Mouse (Mus musculus): ENCODE measurements at regions not wholly inside any gene's neighbourhood (a gene's known extent, or its start where the extent isn't known, plus 50 kb on each side); places are given as distances from the start of the nearest gene placed in this dataset.

GRCm38 (mm10) chr17:79954624-79955244 lies 58.8 kb upstream of the Atl2 start:
- Histone ChIP-seq H3ac (ENCODE audit: control insufficient read depth, insufficient read length) (no peak overlapping the region), H3K4me3 (no peak overlapping the region), H3K36me3 (ENCODE audit: control insufficient read depth, insufficient read depth) (no peaks in the 10 kb centered on the region), H3K27me3 (ENCODE audit: control insufficient read depth, insufficient read depth, insufficient read length) (peaks cover 34% of the 10 kb centered on the region), H3K79me2 (ENCODE audit: control insufficient read depth, insufficient read depth) (no peaks in the 10 kb centered on the region), H3K4me2 (ENCODE audit: low read depth) (no peak overlapping the region)
- TF ChIP-seq SRF (IDR thresholded peaks at IDR 0.05; ENCODE audit: control insufficient read depth, insufficient read length, low read depth) (no peak), POLR2AphosphoS2 (IDR thresholded peaks at IDR 0.05; ENCODE audit: insufficient read length, low read depth) (no peak), POLR2A (IDR thresholded peaks at IDR 0.05; ENCODE audit: insufficient read length, low read depth) (no peak), E2F4 (IDR thresholded peaks at IDR 0.05; ENCODE audit: insufficient read depth) (no peak), TCF3 (IDR thresholded peaks at IDR 0.05; ENCODE audit: insufficient read length, low read depth) (no peak), MYOG (IDR thresholded peaks at IDR 0.05; ENCODE audit: control insufficient read depth in 1 of 3, insufficient read depth in 1 of 3, insufficient read length in 2 of 3, low read depth in 2 of 3) (no peak), TCF12 (IDR thresholded peaks at IDR 0.05; ENCODE audit: insufficient read depth, poor library complexity, severe bottlenecking) (no peak), MAX (IDR thresholded peaks at IDR 0.05; ENCODE audit: low read depth) (no peak), MYOD1 (IDR thresholded peaks at IDR 0.05; ENCODE audit: control insufficient read depth in 1 of 3, insufficient read length in 2 of 3, low read depth in 2 of 3) (no peak), CEBPB (IDR thresholded peaks at IDR 0.05; ENCODE audit: insufficient read depth, poor library complexity, severe bottlenecking) (no peak), REST (IDR thresholded peaks at IDR 0.05; ENCODE audit: insufficient read depth, insufficient read length) (no peak), USF1 (IDR thresholded peaks at IDR 0.05; ENCODE audit: low read depth) (no peak)

GRCm38 (mm10) chr17:79948591-79949475 lies 52.9 kb upstream of the Atl2 start:
- H3K4me3 ChIP-seq: no peak overlapping the region
- peak overlapping the region; percentile 59 for H3K4me2 ChIP-seq (ENCODE audit: low read depth)
- no peaks in the 10 kb centered on the region for H3K79me2 ChIP-seq (ENCODE audit: control insufficient read depth, insufficient read depth)
- H3K36me3 ChIP-seq (ENCODE audit: control insufficient read depth, insufficient read depth): no peaks in the 10 kb centered on the region
- H3K27me3 ChIP-seq (ENCODE audit: control insufficient read depth, insufficient read depth, insufficient read length): peaks cover 18% of the 10 kb centered on the region
- TF ChIP-seq E2F4 (IDR thresholded peaks at IDR 0.05; ENCODE audit: insufficient read depth) (no peak), MYOG (IDR thresholded peaks at IDR 0.05; ENCODE audit: control insufficient read depth in 1 of 3, insufficient read depth in 1 of 3, insufficient read length in 2 of 3, low read depth in 2 of 3) (no peak), CEBPB (IDR thresholded peaks at IDR 0.05; ENCODE audit: insufficient read depth, poor library complexity, severe bottlenecking) (no peak), MAX (IDR thresholded peaks at IDR 0.05; ENCODE audit: low read depth) (no peak), TCF12 (IDR thresholded peaks at IDR 0.05; ENCODE audit: insufficient read depth, poor library complexity, severe bottlenecking) (no peak), SRF (IDR thresholded peaks at IDR 0.05; ENCODE audit: control insufficient read depth, insufficient read length, low read depth) (no peak)
- H3ac ChIP-seq (ENCODE audit: control insufficient read depth, insufficient read length): no peak overlapping the region

Measured in myocyte (in vitro differentiated cells).